Mouse (Mus musculus) intestine, embryonic 16.5 days (tissue): Measurements from ENCODE around the gene Nkx2-5. TPM values are rescaled to one million over a fixed set of nuclear protein-coding genes. Genes with fewer than 3 reads are reported as not detected.

Source experiments
- ATAC-seq: fragments of 200-750 bp; cut with Nextera tagmentation; 2 replicates; pipeline ENCODE4 v1.8.0; 2017; ENCODE audit warnings: moderate TSS enrichment, moderate library complexity
- H3K27ac ChIP-seq: fragments of 300-500 bp; sonication (generic); 2 replicates; pipeline ENCODE4 v1.5.1; 2014; ENCODE audit warnings: mild to moderate bottlenecking, low read length
- H3K27me3 ChIP-seq: fragments of 300-500 bp; sonication (generic); replicated peaks from 2 replicates; pipeline ENCODE4 v1.6.1; 2014; ENCODE audit warnings: low read length, control low read depth, mixed read lengths; ENCODE audit not compliant: control insufficient read depth, insufficient read depth
- H3K36me3 ChIP-seq: fragments of 300-500 bp; sonication (generic); 2 replicates; pipeline ENCODE4 v1.6.1; 2014; ENCODE audit warnings: low read length, control low read depth; ENCODE audit not compliant: control insufficient read depth, insufficient read depth
- H3K4me1 ChIP-seq: fragments of 300-500 bp; sonication (generic); 2 replicates; pipeline ENCODE4 v1.6.1; 2014; ENCODE audit warnings: low read length, control low read depth, mixed read lengths; ENCODE audit not compliant: control insufficient read depth, insufficient read depth
- H3K4me2 ChIP-seq: fragments of 300-500 bp; sonication (generic); 2 replicates; pipeline ENCODE4 v1.6.1; 2014; ENCODE audit warnings: low read depth, low read length, control low read depth
- H3K4me3 ChIP-seq: fragments of 300-500 bp; sonication (generic); 2 replicates; pipeline ENCODE4 v1.5.1; 2014; ENCODE audit warnings: mild to moderate bottlenecking, low read length
- H3K9ac ChIP-seq: fragments of 300-500 bp; sonication (generic); 2 replicates; pipeline ENCODE4 v1.6.1; 2014; ENCODE audit warnings: low read depth, low read length
- H3K9me3 ChIP-seq: fragments of 300-500 bp; sonication (generic); 2 replicates; pipeline ENCODE4 v1.6.1; 2016; ENCODE audit warnings: low read length, control low read depth; ENCODE audit not compliant: control insufficient read depth
- WGBS: fragments of 180-500 bp; shearing (Covaris S2); extraction: QIAGEN DNeasy Blood & Tissue Kit; methylation state at CpG from one replicate; pipeline ENCODE4 v1.1.7; 2014; 5-methylcytosine and 5-hydroxymethylcytosine counted together
- polyA plus RNA-seq: library from polyadenylated mRNA; unstranded; fragments of >200 nt; fragmentation: Nextera tagmentation; extraction: Ambion mirVana; gene quantifications from 2 replicates; pipeline ENCODE4 v1.2.1, GENCODE M21; 2015

The Nkx2-5 gene
- polyA plus RNA-seq, 1 experiment from 2014 or later = 0.09 TPM

GRCm38 (mm10) chr17:26795386-26795785, 49.4 kb downstream of the Nkx2-5 start:
- ATAC-seq = no peak
- 78% methylated on average over 6 of the region's 7 CpGs for WGBS
- Histone ChIP-seq H3K4me1 (peaks cover 6% of the 10 kb centered on the region), H3K27ac (no peak overlapping the region), H3K4me3 (no peak overlapping the region), H3K27me3 (0 out of 2 replicates have a peak, but pooled peaks cover 3% of the 10 kb centered on the region), H3K9ac (no peak overlapping the region), H3K4me2 (no peak overlapping the region), H3K36me3 (peaks cover 9% of the 10 kb centered on the region; the same call in 1 of the 2 replicates), H3K9me3 (no peaks in the 10 kb centered on the region)

GRCm38 (mm10) chr17:26794744-26795143, 50.1 kb downstream of the Nkx2-5 start:
- Histone ChIP-seq H3K9ac (no peak overlapping the region), H3K27ac (no peak overlapping the region), H3K9me3 (no peaks in the 10 kb centered on the region), H3K4me2 (no peak overlapping the region), H3K36me3 (peaks cover 12% of the 10 kb centered on the region; the same call in 1 of the 2 replicates), H3K4me1 (peaks cover 6% of the 10 kb centered on the region), H3K27me3 (0 out of 2 replicates have a peak, but pooled peaks cover 3% of the 10 kb centered on the region), H3K4me3 (no peak overlapping the region)
- ATAC-seq = no peak
- WGBS = 11% methylated on average over 3 of the region's 3 CpGs

- H3K9me3 ChIP-seq = no peaks in the 10 kb centered on the region
- peaks cover 18% of the 10 kb centered on the region; the same call in 1 of the 2 replicates for H3K36me3 ChIP-seq
- H3K4me1 ChIP-seq = peaks cover 6% of the 10 kb centered on the region
- H3K27me3 ChIP-seq = no peaks in the 10 kb centered on the region
- H3K27ac ChIP-seq = peak overlapping the region; percentile 57
- 76% methylated on average over 5 of the region's 5 CpGs for WGBS
- H3K4me2 ChIP-seq = no peak overlapping the region
- peak; percentile 85 for ATAC-seq
- H3K4me3 ChIP-seq = no peak overlapping the region
- H3K9ac ChIP-seq = no peak overlapping the region
Observed at GRCm38 (mm10) chr17:26793068-26793765, 51.6 kb downstream of the Nkx2-5 start.

GRCm38 (mm10) chr17:26792096-26792495, 52.7 kb downstream of the Nkx2-5 start:
- Histone ChIP-seq H3K9me3 (no peaks in the 10 kb centered on the region), H3K4me3 (no peak overlapping the region), H3K4me1 (peaks cover 6% of the 10 kb centered on the region), H3K27ac (no peak overlapping the region), H3K9ac (no peak overlapping the region), H3K36me3 (peaks cover 20% of the 10 kb centered on the region; the same call in 1 of the 2 replicates), H3K27me3 (no peaks in the 10 kb centered on the region), H3K4me2 (no peak overlapping the region)
- ATAC-seq = no peak
- 88% methylated on average over 15 of the region's 15 CpGs for WGBS

GRCm38 (mm10) chr17:26791580-26791979, 53.2 kb downstream of the Nkx2-5 start:
- Histone ChIP-seq H3K27ac (no peak overlapping the region), H3K4me3 (no peak overlapping the region), H3K4me2 (no peak overlapping the region), H3K27me3 (no peaks in the 10 kb centered on the region), H3K4me1 (peaks cover 6% of the 10 kb centered on the region), H3K9ac (no peak overlapping the region), H3K9me3 (no peaks in the 10 kb centered on the region), H3K36me3 (peaks cover 23% of the 10 kb centered on the region; the same call in 1 of the 2 replicates)
- ATAC-seq = no peak
- WGBS = 86% methylated on average over 7 of the region's 7 CpGs

GRCm38 (mm10) chr17:26790269-26791214, 54.3 kb downstream of the Nkx2-5 start:
- H3K27me3 ChIP-seq = no peaks in the 10 kb centered on the region
- H3K4me2 ChIP-seq = no peak overlapping the region
- ATAC-seq = no peak
- 88% methylated on average over 11 of the region's 11 CpGs for WGBS
- H3K4me3 ChIP-seq = no peak overlapping the region
- no peaks in the 10 kb centered on the region for H3K9me3 ChIP-seq
- H3K9ac ChIP-seq = no peak overlapping the region
- peaks cover 6% of the 10 kb centered on the region for H3K4me1 ChIP-seq
- H3K27ac ChIP-seq = no peak overlapping the region
- peaks cover 26% of the 10 kb centered on the region; the same call in 1 of the 2 replicates for H3K36me3 ChIP-seq

- Histone ChIP-seq H3K27ac (no peak overlapping the region), H3K4me3 (no peak overlapping the region), H3K4me1 (peaks cover 6% of the 10 kb centered on the region), H3K9me3 (no peaks in the 10 kb centered on the region), H3K4me2 (no peak overlapping the region), H3K36me3 (peaks cover 26% of the 10 kb centered on the region; the same call in 1 of the 2 replicates), H3K9ac (no peak overlapping the region), H3K27me3 (no peaks in the 10 kb centered on the region)
- WGBS = 86% methylated on average over 8 of the region's 8 CpGs
- ATAC-seq = no peak
Observed at GRCm38 (mm10) chr17:26789460-26790268, 55.1 kb downstream of the Nkx2-5 start.

- Histone ChIP-seq H3K27ac (no peak overlapping the region), H3K4me1 (peaks cover 6% of the 10 kb centered on the region), H3K27me3 (no peaks in the 10 kb centered on the region), H3K9me3 (no peaks in the 10 kb centered on the region), H3K4me3 (no peak overlapping the region), H3K4me2 (no peak overlapping the region), H3K36me3 (peaks cover 26% of the 10 kb centered on the region; the same call in 1 of the 2 replicates), H3K9ac (no peak overlapping the region)
- 92% methylated on average over 8 of the region's 8 CpGs for WGBS
- ATAC-seq = no peak
Observed at GRCm38 (mm10) chr17:26788986-26789385, 55.8 kb downstream of the Nkx2-5 start.
